Mouse (Mus musculus) stomach, postnatal 0 days (tissue): ENCODE results near the gene Cpeb1. TPM values are rescaled to one million over a fixed set of nuclear protein-coding genes. Genes with fewer than 3 reads are reported as not detected.
A peak's percentile ranks its signal among the peaks of the same experiment; 100 is the strongest.

Experiments used
- ATAC-seq: fragments of 200-750 bp; cut with Nextera tagmentation; 2 replicates; pipeline ENCODE4 v1.8.0; 2017; ENCODE audit not compliant: low FRiP score, low TSS enrichment
- DNase-seq: peaks from one replicate; pipeline ENCODE4 v3.0.0-alpha.2; 2016; ENCODE audit warnings: low spot score
- H3K27ac ChIP-seq: fragments of 300-500 bp; sonication (generic); replicated peaks from 2 replicates; pipeline ENCODE4 v1.5.1; 2014; ENCODE audit warnings: mild to moderate bottlenecking, control low read depth
- H3K27me3 ChIP-seq: fragments of 300-500 bp; sonication (generic); 2 replicates; pipeline ENCODE4 v1.6.1; 2014; ENCODE audit warnings: low read length; ENCODE audit not compliant: control insufficient read depth, insufficient read depth
- H3K36me3 ChIP-seq: fragments of 300-500 bp; sonication (generic); 2 replicates; pipeline ENCODE4 v1.6.1; 2014; ENCODE audit warnings: low read length, mixed read lengths; ENCODE audit not compliant: control insufficient read depth, insufficient read depth
- H3K4me1 ChIP-seq: fragments of 300-500 bp; sonication (generic); replicated peaks from 2 replicates; pipeline ENCODE4 v1.6.1; 2014; ENCODE audit warnings: antibody characterized with exemption; ENCODE audit not compliant: control insufficient read depth, insufficient read depth
- H3K4me2 ChIP-seq: fragments of 300-500 bp; sonication (generic); replicated peaks from 2 replicates; pipeline ENCODE4 v1.6.1; 2014; ENCODE audit warnings: low read depth, mild to moderate bottlenecking, control low read depth, moderate library complexity
- H3K4me3 ChIP-seq: fragments of 300-500 bp; sonication (generic); 2 replicates; pipeline ENCODE4 v1.5.1; 2014; ENCODE audit warnings: low read depth, low read length, control low read depth
- H3K9ac ChIP-seq: fragments of 300-500 bp; sonication (generic); 2 replicates; pipeline ENCODE4 v1.6.1; 2014; ENCODE audit warnings: mild to moderate bottlenecking, low read length, control low read depth, mixed read lengths
- H3K9me3 ChIP-seq: fragments of 300-500 bp; sonication (generic); 2 replicates; pipeline ENCODE4 v1.6.1; 2016; ENCODE audit warnings: low read length; ENCODE audit not compliant: control insufficient read depth
- CTCF ChIP-seq: IDR thresholded peaks from 2 replicates; pipeline ENCODE4 v1.5.1; 2016; ENCODE audit warnings: antibody characterized with exemption, low read depth, mild to moderate bottlenecking, moderate library complexity
- EP300 ChIP-seq: optimal IDR thresholded peaks from 2 replicates; pipeline ENCODE3; 2016; ENCODE audit warnings: antibody characterized with exemption
- WGBS: fragments of 180-500 bp; shearing (Covaris S2); extraction: QIAGEN DNeasy Blood & Tissue Kit; methylation state at CpG from one replicate; pipeline ENCODE4 v1.1.7; 2014; 5-methylcytosine and 5-hydroxymethylcytosine counted together
- polyA plus RNA-seq: library from polyadenylated mRNA; unstranded; fragments of >200 nt; fragmentation: Nextera tagmentation; extraction: Ambion mirVana; gene quantifications from 2 replicates; pipeline ENCODE4 v1.2.1, GENCODE M21; 2015

The Cpeb1 gene
- polyA plus RNA-seq, 1 experiment from 2014 or later, result 1.2 TPM

DNA sequence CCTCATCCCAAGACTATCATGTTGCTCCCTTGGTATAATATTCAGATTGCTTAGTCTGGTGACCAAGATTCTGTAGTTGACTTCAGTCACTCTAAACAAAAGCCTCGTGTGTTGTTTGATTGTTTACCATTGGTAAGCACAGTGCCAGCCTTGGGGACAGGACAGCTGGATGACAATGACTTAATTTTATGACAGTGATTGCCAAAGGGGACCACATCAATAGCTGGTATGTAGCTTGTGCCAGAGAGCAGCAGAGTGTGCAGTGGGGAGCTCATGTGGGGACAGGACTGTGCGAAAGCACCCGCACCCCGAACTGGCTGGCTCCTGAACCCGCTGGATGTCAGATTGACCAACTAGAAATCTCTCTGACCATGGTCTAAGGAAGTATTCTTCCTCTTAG is 150.6 kb downstream of the Cpeb1 start:
- Histone ChIP-seq H3K36me3 (no peaks in the 10 kb centered on the region), H3K27ac (no peak overlapping the region), H3K9me3 (no peaks in the 10 kb centered on the region), H3K27me3 (no peaks in the 10 kb centered on the region), H3K4me1 (no peaks in the 10 kb centered on the region), H3K9ac (no peak overlapping the region), H3K4me3 (no peak overlapping the region), H3K4me2 (no peak overlapping the region)
- no peak for DNase-seq
- no peak for ATAC-seq
- WGBS, result 85% methylated on average over 5 of the region's 5 CpGs
- TF ChIP-seq CTCF (no peak), EP300 (no peak)

GRCm38 (mm10) chr7:81304100-81304499 is 151.2 kb downstream of the Cpeb1 start:
- Histone ChIP-seq H3K4me3 (no peak overlapping the region), H3K27me3 (no peaks in the 10 kb centered on the region), H3K9me3 (no peaks in the 10 kb centered on the region), H3K36me3 (no peaks in the 10 kb centered on the region), H3K4me2 (no peak overlapping the region), H3K9ac (no peak overlapping the region), H3K27ac (no peak overlapping the region), H3K4me1 (no peaks in the 10 kb centered on the region)
- DNase-seq, result no peak
- WGBS, result 72% methylated on average over 5 of the region's 5 CpGs
- ATAC-seq, result no peak; the same call in 1 of the 2 replicates
- TF ChIP-seq CTCF, result no peak
- TF ChIP-seq EP300, result no peak

DNA sequence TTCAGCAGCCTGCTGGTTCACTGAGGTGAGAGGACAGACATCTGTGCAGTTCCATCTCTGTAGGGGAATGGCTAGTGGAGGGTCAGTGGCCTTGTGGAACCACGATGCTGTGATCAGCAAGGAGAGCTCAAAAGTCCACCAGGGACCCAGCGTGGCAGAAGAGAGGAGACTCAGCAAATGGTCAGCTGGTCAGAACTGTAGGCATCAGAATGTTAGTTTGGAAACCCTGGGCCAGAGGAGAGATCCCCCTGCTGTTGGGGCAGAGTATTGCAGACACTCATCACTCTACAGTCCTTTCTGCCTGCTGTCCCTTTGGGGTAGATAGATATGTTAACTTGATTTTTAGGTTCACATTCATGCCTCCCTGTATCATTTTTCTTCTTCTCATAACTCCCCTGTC is 151.6 kb downstream of the Cpeb1 start:
- Histone ChIP-seq H3K27me3 (no peaks in the 10 kb centered on the region), H3K4me2 (no peak overlapping the region), H3K36me3 (no peaks in the 10 kb centered on the region), H3K4me3 (no peak overlapping the region), H3K9ac (no peak overlapping the region), H3K27ac (no peak overlapping the region), H3K4me1 (no peaks in the 10 kb centered on the region), H3K9me3 (no peaks in the 10 kb centered on the region)
- DNase-seq (no peak), ATAC-seq (no peak)
- WGBS, result 78% methylated on average over 2 of the region's 2 CpGs
- peak; percentile 70 for TF ChIP-seq CTCF
- no peak for TF ChIP-seq EP300

- H3K9me3 ChIP-seq, result no peaks in the 10 kb centered on the region
- no peaks in the 10 kb centered on the region for H3K36me3 ChIP-seq
- H3K27me3 ChIP-seq, result no peaks in the 10 kb centered on the region
- no peaks in the 10 kb centered on the region for H3K4me1 ChIP-seq
- TF ChIP-seq EP300 (no peak), CTCF (no peak)
- 80% methylated on average over 7 of the region's 7 CpGs for WGBS
- no peak overlapping the region for H3K27ac ChIP-seq
- no peak overlapping the region for H3K9ac ChIP-seq
- H3K4me2 ChIP-seq, result no peak overlapping the region
- no peak for ATAC-seq
- no peak for DNase-seq
- H3K4me3 ChIP-seq, result no peak overlapping the region
Measured at GRCm38 (mm10) chr7:81301323-81301722, 153.9 kb downstream of the Cpeb1 start.

- TF ChIP-seq CTCF (no peak), EP300 (no peak)
- 36% methylated on average over 6 of the region's 6 CpGs for WGBS
- Histone ChIP-seq H3K27ac (no peak overlapping the region), H3K9ac (no peak overlapping the region), H3K4me1 (no peaks in the 10 kb centered on the region), H3K4me2 (no peak overlapping the region), H3K4me3 (no peak overlapping the region), H3K36me3 (no peaks in the 10 kb centered on the region), H3K27me3 (no peaks in the 10 kb centered on the region), H3K9me3 (no peaks in the 10 kb centered on the region)
- ATAC-seq, result no peak
- DNase-seq, result no peak
Measured at GRCm38 (mm10) chr7:81298206-81298605, 157.1 kb downstream of the Cpeb1 start.

Other genes starting within 250 kb of the Cpeb1 start
- gene Pde8a, start 241.9 kb downstream of the Cpeb1 start, polyA plus RNA-seq, result 4.9 and 5.0 TPM in 2 replicates
- gene Rps17, start 110.2 kb downstream of the Cpeb1 start, polyA plus RNA-seq, result 1,024 and 1,034 TPM in 2 replicates
- gene Ap3b2, start 38.5 kb upstream of the Cpeb1 start, polyA plus RNA-seq, result 2.1 and 2.2 TPM in 2 replicates
- not detected in 2 replicates for gene BC048679, start 42.8 kb upstream of the Cpeb1 start, polyA plus RNA-seq
- 0.06 and 0.11 TPM in 2 replicates for gene Fsd2, start 111.5 kb upstream of the Cpeb1 start, polyA plus RNA-seq
- gene Whamm, start 115.8 kb upstream of the Cpeb1 start, polyA plus RNA-seq, result 3.5 and 3.8 TPM in 2 replicates